Mouse (Mus musculus) thymus, adult 2 months (tissue): Measurements from ENCODE around the gene Rbm28. TPM values are rescaled to one million over a fixed set of nuclear protein-coding genes. Genes with fewer than 3 reads are reported as not detected.

ENCODE experiments used
- DNase-seq: peaks from one replicate; pipeline ENCODE4 v3.0.0; 2021
- H3K27ac ChIP-seq: fragments of 200-500 bp; 2 replicates; pipeline ENCODE4 v1.5.1; 2012; ENCODE audit warnings: low read length, control low read depth; ENCODE audit not compliant: control insufficient read depth, insufficient read depth
- H3K27me3 ChIP-seq: fragments of 200-500 bp; 2 replicates; pipeline ENCODE4 v1.6.1; 2012; ENCODE audit warnings: mild to moderate bottlenecking, low read length, moderate library complexity, mixed read lengths; ENCODE audit not compliant: control insufficient read depth, insufficient read depth
- H3K36me3 ChIP-seq: fragments of 200-500 bp; 2 replicates; pipeline ENCODE4 v1.6.1; 2012; ENCODE audit warnings: mild to moderate bottlenecking, low read length, moderate library complexity; ENCODE audit not compliant: control insufficient read depth, insufficient read depth
- H3K4me1 ChIP-seq: fragments of 200-500 bp; replicated peaks from 2 replicates; pipeline ENCODE4 v1.6.1; 2012; ENCODE audit warnings: low read length; ENCODE audit not compliant: control insufficient read depth, insufficient read depth
- H3K4me3 ChIP-seq: fragments of 200-500 bp; 2 replicates; pipeline ENCODE4 v1.5.1; 2012; ENCODE audit warnings: mild to moderate bottlenecking, low read length, control low read depth, moderate library complexity; ENCODE audit not compliant: control insufficient read depth, insufficient read depth
- CTCF ChIP-seq: fragments of 200-500 bp; IDR thresholded peaks from 2 replicates; pipeline ENCODE4 v1.5.1; 2012; ENCODE audit warnings: mild to moderate bottlenecking, control low read depth, low read length, moderate library complexity, borderline replicate concordance; ENCODE audit not compliant: control insufficient read depth, poor library complexity, insufficient read depth; ENCODE audit errors: extremely low read depth
- POLR2A ChIP-seq: fragments of 200-500 bp; IDR thresholded peaks from 2 replicates; pipeline ENCODE4 v1.6.1; 2012; ENCODE audit warnings: mild to moderate bottlenecking, low read length, control low read depth, moderate library complexity; ENCODE audit not compliant: control insufficient read depth, poor library complexity, insufficient read depth; ENCODE audit errors: extremely low read depth
- WGBS: fragments of 180-500 bp; shearing (Covaris S2); methylation state at CpG from one replicate; pipeline ENCODE4 v1.1.7; 2018; 5-methylcytosine and 5-hydroxymethylcytosine counted together
- polyA plus RNA-seq: library from polyadenylated mRNA; depleted of rRNA; stranded (reverse); fragments of >200 nt; gene quantifications from 2 replicates; pipeline ENCODE4 v1.2.3, GENCODE M21; 2012

The Rbm28 gene
- polyA plus RNA-seq, 1 experiment = 13.0 TPM

GRCm38 (mm10) chr6:29118963-29119362 lies 45.8 kb downstream of the Rbm28 start:
- Histone ChIP-seq H3K4me1 (no peaks in the 10 kb centered on the region), H3K27me3 (no peaks in the 10 kb centered on the region), H3K36me3 (peaks cover 2% of the 10 kb centered on the region; the same call in 1 of the 2 replicates), H3K4me3 (no peak overlapping the region), H3K27ac (no peak overlapping the region)
- DNase-seq = no peak
- WGBS = 90% methylated on average over 4 of the region's 4 CpGs
- TF ChIP-seq CTCF = no peak

DNA sequence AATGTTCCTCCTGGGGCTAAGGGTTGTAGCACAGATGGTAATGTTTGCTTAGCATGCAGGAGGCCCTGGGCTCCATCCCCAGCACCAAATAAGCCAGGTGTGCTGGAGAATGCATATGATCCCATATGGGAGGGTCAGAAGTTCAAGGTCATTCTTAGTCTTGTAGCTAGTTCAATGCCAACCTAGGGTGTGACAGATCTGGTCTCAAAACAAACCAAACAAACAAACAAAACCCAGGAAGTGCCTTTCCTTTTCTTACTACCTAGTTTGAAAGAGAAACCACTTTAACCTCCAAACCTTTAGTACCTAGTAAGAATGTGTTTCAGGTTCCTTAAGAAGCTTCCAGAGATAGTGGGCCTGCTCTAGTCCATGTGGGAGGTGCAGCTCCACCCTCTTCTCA lies 46.6 kb downstream of the Rbm28 start:
- Histone ChIP-seq H3K27ac (no peak overlapping the region), H3K4me1 (no peaks in the 10 kb centered on the region), H3K4me3 (no peak overlapping the region), H3K27me3 (no peaks in the 10 kb centered on the region), H3K36me3 (no peaks in the 10 kb centered on the region)
- no peak for DNase-seq
- TF ChIP-seq POLR2A (no peak), CTCF (no peak)

DNA sequence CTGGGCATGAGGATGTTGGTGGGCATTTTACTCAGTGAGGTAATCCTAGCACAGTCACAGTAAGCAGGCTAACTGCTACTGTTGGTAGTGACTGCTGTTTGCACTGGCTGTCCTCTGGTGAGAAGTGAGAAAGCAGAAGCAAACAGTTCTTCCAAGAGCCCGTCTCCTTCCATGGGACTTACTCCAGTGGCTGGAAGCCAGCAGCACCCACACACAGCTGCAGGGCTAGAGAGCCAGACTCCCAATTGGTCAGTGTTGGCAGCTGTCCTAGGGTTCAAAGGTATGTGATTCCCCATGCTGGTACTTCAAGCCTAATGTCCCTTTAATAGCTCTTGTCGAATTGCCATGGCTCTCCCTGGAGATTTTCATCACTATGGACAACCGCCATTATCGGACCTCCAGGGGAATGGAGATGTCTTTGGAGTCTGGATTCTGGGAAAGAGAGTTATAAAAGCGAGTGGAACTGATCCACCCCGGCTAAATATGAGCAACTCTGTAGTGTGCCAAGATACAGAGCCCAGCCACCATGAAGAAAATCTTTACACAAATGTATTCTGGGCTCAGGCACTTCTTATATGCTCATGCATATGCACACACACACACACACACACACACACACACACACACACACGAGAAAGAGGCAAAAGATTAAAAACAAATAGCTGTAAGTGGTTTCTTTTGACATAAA lies 47.2 kb downstream of the Rbm28 start:
- Histone ChIP-seq H3K4me3 (no peak overlapping the region), H3K4me1 (no peaks in the 10 kb centered on the region), H3K27ac (no peak overlapping the region), H3K27me3 (no peaks in the 10 kb centered on the region), H3K36me3 (no peaks in the 10 kb centered on the region)
- DNase-seq = no peak
- TF ChIP-seq CTCF (no peak), POLR2A (no peak)
- WGBS = 75% methylated on average over 7 of the region's 7 CpGs

GRCm38 (mm10) chr6:29115756-29116155 lies 49.0 kb downstream of the Rbm28 start:
- H3K27me3 ChIP-seq = no peaks in the 10 kb centered on the region
- no peak for DNase-seq
- WGBS = 80% methylated on average over 7 of the region's 7 CpGs
- H3K4me1 ChIP-seq = no peaks in the 10 kb centered on the region
- H3K27ac ChIP-seq = no peak overlapping the region
- H3K36me3 ChIP-seq = no peaks in the 10 kb centered on the region
- TF ChIP-seq CTCF (no peak), POLR2A (no peak)
- H3K4me3 ChIP-seq = no peak overlapping the region

DNA sequence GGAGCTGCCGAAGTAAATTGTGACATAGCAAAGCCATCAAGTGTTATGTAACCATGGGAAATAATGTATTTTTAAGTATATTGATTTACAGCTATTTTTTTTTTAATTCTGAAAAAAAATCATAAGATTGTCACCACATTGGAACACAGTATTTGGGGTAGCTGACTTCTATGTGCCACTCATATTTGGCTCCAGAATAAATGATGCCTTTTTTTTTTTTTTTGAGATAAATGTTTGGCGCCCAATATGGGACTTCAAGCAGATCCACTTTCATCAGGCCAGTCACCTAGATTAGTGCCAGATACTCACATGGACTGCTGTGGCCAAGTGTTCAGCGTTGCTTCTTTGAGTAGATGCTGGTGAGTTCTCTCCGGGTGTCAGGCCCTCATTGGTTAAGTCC lies 53.3 kb downstream of the Rbm28 start:
- H3K27ac ChIP-seq = no peak overlapping the region
- H3K4me1 ChIP-seq = no peaks in the 10 kb centered on the region
- H3K36me3 ChIP-seq = no peaks in the 10 kb centered on the region
- 95% methylated on average over 4 of the region's 4 CpGs for WGBS
- H3K27me3 ChIP-seq = no peaks in the 10 kb centered on the region
- no peak for TF ChIP-seq POLR2A
- no peak for TF ChIP-seq CTCF
- DNase-seq = no peak
- no peak overlapping the region for H3K4me3 ChIP-seq

GRCm38 (mm10) chr6:29108376-29108775 lies 56.4 kb downstream of the Rbm28 start:
- Histone ChIP-seq H3K36me3 (no peaks in the 10 kb centered on the region), H3K4me1 (no peaks in the 10 kb centered on the region), H3K27ac (no peak overlapping the region), H3K4me3 (no peak overlapping the region), H3K27me3 (no peaks in the 10 kb centered on the region)
- no peak for TF ChIP-seq CTCF
- TF ChIP-seq POLR2A = no peak
- DNase-seq = no peak
- 91% methylated on average over 1 of the region's 1 CpGs for WGBS
